Mouse (Mus musculus) lung, embryonic 14.5 days (tissue): Measurements from ENCODE around the gene Rab40c. TPM values are rescaled to one million over a fixed set of nuclear protein-coding genes. Genes with fewer than 3 reads are reported as not detected.
A peak's percentile ranks its signal among the peaks of the same experiment; 100 is the strongest.

ENCODE experiments used
- ATAC-seq: fragments of 200-750 bp; cut with Nextera tagmentation; 2 replicates; pipeline ENCODE4 v1.8.0; 2017; ENCODE audit warnings: mild to moderate bottlenecking, moderate TSS enrichment, moderate library complexity; ENCODE audit not compliant: insufficient read depth
- DNase-seq: peaks from one replicate; pipeline ENCODE4 v3.0.0-alpha.2; 2015
- H3K27ac ChIP-seq: fragments of 300-500 bp; sonication (generic); 2 replicates; pipeline ENCODE4 v1.5.1; 2014; ENCODE audit warnings: low read depth, mild to moderate bottlenecking, moderate library complexity
- H3K27me3 ChIP-seq: fragments of 300-500 bp; sonication (generic); 2 replicates; pipeline ENCODE4 v1.6.1; 2014; ENCODE audit warnings: low read length, control low read depth; ENCODE audit not compliant: insufficient read depth
- H3K36me3 ChIP-seq: fragments of 300-500 bp; sonication (generic); 2 replicates; pipeline ENCODE4 v1.6.1; 2014; ENCODE audit warnings: control low read depth; ENCODE audit not compliant: insufficient read depth
- H3K4me1 ChIP-seq: fragments of 300-500 bp; sonication (generic); 2 replicates; pipeline ENCODE4 v1.6.1; 2014; ENCODE audit warnings: antibody characterized with exemption, control low read depth; ENCODE audit not compliant: insufficient read depth
- H3K4me2 ChIP-seq: fragments of 300-500 bp; sonication (generic); 2 replicates; pipeline ENCODE4 v1.6.1; 2014; ENCODE audit warnings: mild to moderate bottlenecking
- H3K4me3 ChIP-seq: fragments of 300-500 bp; sonication (generic); 2 replicates; pipeline ENCODE4 v1.5.1; 2014; ENCODE audit warnings: low read depth, low read length
- H3K9ac ChIP-seq: fragments of 300-500 bp; sonication (generic); 2 replicates; pipeline ENCODE4 v1.6.1; 2014
- H3K9me3 ChIP-seq: fragments of 300-500 bp; sonication (generic); 2 replicates; pipeline ENCODE4 v1.6.1; 2016; ENCODE audit warnings: low read depth, low read length, control low read depth
- CTCF ChIP-seq: IDR thresholded peaks from 2 replicates; pipeline ENCODE4 v1.5.1; 2016; ENCODE audit warnings: antibody characterized with exemption, low read depth
- WGBS: fragments of 180-500 bp; shearing (Covaris S2); extraction: QIAGEN DNeasy Blood & Tissue Kit; methylation state at CpG from one replicate; pipeline ENCODE4 v1.1.7; 2014; 5-methylcytosine and 5-hydroxymethylcytosine counted together
- polyA plus RNA-seq: library from polyadenylated mRNA; unstranded; fragments of >200 nt; fragmentation: Nextera tagmentation; extraction: Ambion mirVana; gene quantifications from 2 replicates; pipeline ENCODE4 v1.2.1, GENCODE M21; 2014

Rab40c gene
- polyA plus RNA-seq, 1 experiment from 2014 or later = 15.4 TPM

GRCm38 (mm10) chr17:25885636-25886035, 33.9 kb downstream of the Rab40c start:
- H3K4me2 ChIP-seq = no peak overlapping the region
- H3K9me3 ChIP-seq = no peaks in the 10 kb centered on the region
- TF ChIP-seq CTCF = peak; percentile 51
- H3K9ac ChIP-seq = no peak overlapping the region
- no peaks in the 10 kb centered on the region for H3K27me3 ChIP-seq
- H3K27ac ChIP-seq = no peak overlapping the region
- ATAC-seq (no peak), DNase-seq (peak; percentile 32)
- no peaks in the 10 kb centered on the region for H3K4me1 ChIP-seq
- no peak overlapping the region for H3K4me3 ChIP-seq
- WGBS = 66% methylated on average over 4 of the region's 4 CpGs
- peaks cover 67% of the 10 kb centered on the region for H3K36me3 ChIP-seq

- DNase-seq = no peak
- H3K27ac ChIP-seq = no peak overlapping the region
- peaks cover 64% of the 10 kb centered on the region for H3K36me3 ChIP-seq
- ATAC-seq = no peak
- no peaks in the 10 kb centered on the region for H3K9me3 ChIP-seq
- no peak overlapping the region for H3K4me2 ChIP-seq
- no peak overlapping the region for H3K9ac ChIP-seq
- H3K27me3 ChIP-seq = no peaks in the 10 kb centered on the region
- no peak overlapping the region for H3K4me3 ChIP-seq
- no peaks in the 10 kb centered on the region for H3K4me1 ChIP-seq
- WGBS = 87% methylated on average over 3 of the region's 3 CpGs
- TF ChIP-seq CTCF = no peak
Observed at GRCm38 (mm10) chr17:25883824-25884223, 35.7 kb downstream of the Rab40c start.

GRCm38 (mm10) chr17:25883268-25883667, 36.3 kb downstream of the Rab40c start:
- H3K36me3 ChIP-seq = peaks cover 68% of the 10 kb centered on the region
- 82% methylated on average over 8 of the region's 8 CpGs for WGBS

GRCm38 (mm10) chr17:25882306-25882705, 37.2 kb downstream of the Rab40c start:
- TF ChIP-seq CTCF = no peak
- Histone ChIP-seq H3K4me1 (no peaks in the 10 kb centered on the region), H3K9me3 (no peaks in the 10 kb centered on the region), H3K4me3 (no peak overlapping the region), H3K27ac (no peak overlapping the region), H3K27me3 (no peaks in the 10 kb centered on the region), H3K36me3 (peaks cover 66% of the 10 kb centered on the region), H3K4me2 (no peak overlapping the region), H3K9ac (no peak overlapping the region)
- ATAC-seq (no peak), DNase-seq (no peak)
- 40% methylated on average over 5 of the region's 5 CpGs for WGBS

More at GRCm38 (mm10) chr17:25883268-25883667, 36.3 kb downstream of the Rab40c start:
- Histone ChIP-seq H3K27me3 (no peaks in the 10 kb centered on the region), H3K9ac (no peak overlapping the region), H3K4me3 (no peak overlapping the region), H3K9me3 (no peaks in the 10 kb centered on the region), H3K4me2 (no peak overlapping the region), H3K27ac (no peak overlapping the region), H3K4me1 (no peaks in the 10 kb centered on the region)
- ATAC-seq (no peak), DNase-seq (no peak)
- no peak for TF ChIP-seq CTCF

- Histone ChIP-seq H3K27ac (0 out of 2 replicates have a peak overlapping the region, but pooled peaks have one; percentile 30), H3K9me3 (no peaks in the 10 kb centered on the region), H3K9ac (no peak overlapping the region), H3K4me2 (no peak overlapping the region), H3K36me3 (peaks cover 66% of the 10 kb centered on the region), H3K27me3 (no peaks in the 10 kb centered on the region), H3K4me3 (no peak overlapping the region), H3K4me1 (no peaks in the 10 kb centered on the region)
- TF ChIP-seq CTCF = no peak
- DNase-seq = no peak
- no peak for ATAC-seq
- WGBS = 32% methylated on average over 4 of the region's 4 CpGs
Observed at GRCm38 (mm10) chr17:25881691-25882090, 37.8 kb downstream of the Rab40c start.

GRCm38 (mm10) chr17:25880913-25881641, 38.5 kb downstream of the Rab40c start:
- Histone ChIP-seq H3K27ac (0 out of 2 replicates have a peak overlapping the region, but pooled peaks have one; percentile 30), H3K4me2 (no peak overlapping the region), H3K4me3 (no peak overlapping the region), H3K4me1 (peaks cover 4% of the 10 kb centered on the region; the same call in 1 of the 2 replicates), H3K9me3 (no peaks in the 10 kb centered on the region), H3K36me3 (peaks cover 66% of the 10 kb centered on the region), H3K27me3 (no peaks in the 10 kb centered on the region), H3K9ac (no peak overlapping the region)
- ATAC-seq (no peak), DNase-seq (no peak)
- TF ChIP-seq CTCF = no peak
- 14% methylated on average over 5 of the region's 5 CpGs for WGBS

GRCm38 (mm10) chr17:25880196-25880910, 39.2 kb downstream of the Rab40c start, which contains the start of gene Wfikkn1:
Wfikkn1 (minus strand) TSS chr17:25880858.
- TF ChIP-seq CTCF = no peak
- H3K27ac ChIP-seq = 0 out of 2 replicates have a peak within 1 kb of the TSS, but pooled peaks have one; percentile 30
- ATAC-seq (no peak), DNase-seq (no peak)
- H3K36me3 ChIP-seq = peaks cover 66% of the 10 kb centered on the region
- H3K4me2 ChIP-seq = no peak within 1 kb of the TSS
- H3K9me3 ChIP-seq = no peaks in the 10 kb centered on the region
- no peaks in the 10 kb centered on the region for H3K27me3 ChIP-seq
- 38% methylated on average over 5 of the region's 5 CpGs for WGBS
- H3K4me3 ChIP-seq = no peak within 1 kb of the TSS
- H3K4me1 ChIP-seq = peaks cover 7% of the 10 kb centered on the region; the same call in 1 of the 2 replicates
- no peak within 1 kb of the TSS for H3K9ac ChIP-seq
